Mouse (Mus musculus) limb, embryonic 15.5 days (tissue): ENCODE results near the gene Sptbn1. TPM values are rescaled to one million over a fixed set of nuclear protein-coding genes. Genes with fewer than 3 reads are reported as not detected.
"Not testable (repeated sequence)": the region's sequence is repeated elsewhere in the genome, so short reads cannot be mapped to it uniquely, and the experiment has no call there.

Experiments used
- ATAC-seq: fragments of 200-750 bp; cut with Nextera tagmentation; 2 replicates; pipeline ENCODE4 v1.8.0; 2017; ENCODE audit warnings: low read depth, moderate TSS enrichment; ENCODE audit not compliant: insufficient number of reproducible peaks, low FRiP score, low TSS enrichment
- H3K27ac ChIP-seq: fragments of 300-500 bp; sonication (generic); 2 replicates; pipeline ENCODE4 v1.5.1; 2015; ENCODE audit warnings: moderate library complexity, mild to moderate bottlenecking, inconsistent platforms
- H3K27me3 ChIP-seq: fragments of 300-500 bp; sonication (generic); 2 replicates; pipeline ENCODE4 v1.6.1; 2015; ENCODE audit warnings: inconsistent platforms
- H3K36me3 ChIP-seq: fragments of 300-500 bp; sonication (generic); 2 replicates; pipeline ENCODE4 v1.6.1; 2015; ENCODE audit warnings: inconsistent platforms
- H3K4me1 ChIP-seq: fragments of 300-500 bp; sonication (generic); 2 replicates; pipeline ENCODE4 v1.6.1; 2015; ENCODE audit warnings: inconsistent platforms
- H3K4me2 ChIP-seq: fragments of 300-500 bp; sonication (generic); 2 replicates; pipeline ENCODE4 v1.6.1; 2015; ENCODE audit warnings: mild to moderate bottlenecking, inconsistent platforms
- H3K4me3 ChIP-seq: fragments of 300-500 bp; sonication (generic); 2 replicates; pipeline ENCODE4 v1.5.1; 2015; ENCODE audit warnings: mild to moderate bottlenecking, inconsistent platforms
- H3K9ac ChIP-seq: fragments of 300-500 bp; sonication (generic); 2 replicates; pipeline ENCODE4 v1.6.1; 2015; ENCODE audit warnings: inconsistent platforms
- H3K9me3 ChIP-seq: fragments of 300-500 bp; sonication (generic); 2 replicates; pipeline ENCODE4 v1.6.1; 2016; ENCODE audit warnings: inconsistent platforms
- WGBS: fragments of 180-500 bp; shearing (Covaris S2); methylation state at CpG from one replicate; pipeline ENCODE4 v1.1.7; 2015; 5-methylcytosine and 5-hydroxymethylcytosine counted together
- polyA plus RNA-seq: library from polyadenylated mRNA; unstranded; fragments of >200 nt; fragmentation: Nextera tagmentation; extraction: Ambion mirVana; gene quantifications from 2 replicates; pipeline ENCODE4 v1.2.1, GENCODE M21; 2015

Gene Sptbn1
- polyA plus RNA-seq, 1 experiment from 2014 or later = 110 TPM

- no peaks in the 10 kb centered on the region for H3K9me3 ChIP-seq
- H3K4me1 ChIP-seq = peaks cover 23% of the 10 kb centered on the region
- peak overlapping the region; percentile 44; the same call in 1 of the 2 replicates for H3K9ac ChIP-seq
- H3K4me3 ChIP-seq = peak overlapping the region; percentile 95
- H3K27me3 ChIP-seq = no peaks in the 10 kb centered on the region
- peak overlapping the region; percentile 84 for H3K27ac ChIP-seq
- WGBS = 4% methylated on average over 15 of the region's 15 CpGs
- ATAC-seq = no peak
- peak overlapping the region; percentile 80 for H3K4me2 ChIP-seq
- no peaks in the 10 kb centered on the region for H3K36me3 ChIP-seq
Observed at GRCm38 (mm10) chr11:30268648-30269375, 837 bp upstream of the Sptbn1 start.

- H3K27me3 ChIP-seq = no peaks in the 10 kb centered on the region
- under 1% methylated on average over 66 of the region's 69 CpGs for WGBS
- H3K4me2 ChIP-seq = peak overlapping the region; percentile 80
- H3K27ac ChIP-seq = peak overlapping the region; percentile 96
- H3K9ac ChIP-seq = peak overlapping the region; percentile 93
- H3K4me1 ChIP-seq = peaks cover 28% of the 10 kb centered on the region
- ATAC-seq = peak; percentile 71
- no peaks in the 10 kb centered on the region for H3K9me3 ChIP-seq
- H3K36me3 ChIP-seq = no peaks in the 10 kb centered on the region
- peak overlapping the region; percentile 95 for H3K4me3 ChIP-seq
Observed at GRCm38 (mm10) chr11:30267036-30267891, 711 bp downstream of the Sptbn1 start.

- Histone ChIP-seq H3K4me1 (peaks cover 28% of the 10 kb centered on the region), H3K4me3 (peak overlapping the region; percentile 95), H3K4me2 (peak overlapping the region; percentile 80), H3K36me3 (no peaks in the 10 kb centered on the region), H3K9me3 (no peaks in the 10 kb centered on the region), H3K27ac (peak overlapping the region; percentile 96), H3K27me3 (no peaks in the 10 kb centered on the region), H3K9ac (peak overlapping the region; percentile 93)
- 3% methylated on average over 7 of the region's 7 CpGs for WGBS
- 0 out of 2 replicates have a peak, but pooled peaks have one; percentile 0 for ATAC-seq
Observed at GRCm38 (mm10) chr11:30266691-30267035, 1.3 kb downstream of the Sptbn1 start.

DNA sequence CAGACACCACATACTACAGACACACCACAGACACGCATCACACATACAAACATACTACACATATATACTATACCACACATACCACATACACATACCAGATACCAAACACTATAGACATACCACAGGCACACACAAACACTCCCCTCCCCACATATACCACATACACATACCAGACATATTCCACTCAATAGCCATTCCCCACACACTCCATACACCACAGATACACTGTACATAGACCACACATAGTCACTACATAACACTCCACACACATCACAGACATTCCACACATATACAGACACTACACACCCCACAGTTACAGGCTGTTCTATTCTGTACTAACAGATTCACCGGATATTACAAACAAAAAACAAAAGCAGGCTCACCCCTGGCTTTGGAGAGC is 2.3 kb downstream of the Sptbn1 start:
- Histone ChIP-seq H3K9ac (no peak overlapping the region), H3K36me3 (no peaks in the 10 kb centered on the region), H3K9me3 (no peaks in the 10 kb centered on the region), H3K27ac (no peak overlapping the region), H3K27me3 (no peaks in the 10 kb centered on the region), H3K4me2 (peak overlapping the region; percentile 35), H3K4me1 (peaks cover 28% of the 10 kb centered on the region), H3K4me3 (peak overlapping the region; percentile 21)
- no peak for ATAC-seq
- WGBS = 71% methylated on average over 2 of the region's 2 CpGs

DNA sequence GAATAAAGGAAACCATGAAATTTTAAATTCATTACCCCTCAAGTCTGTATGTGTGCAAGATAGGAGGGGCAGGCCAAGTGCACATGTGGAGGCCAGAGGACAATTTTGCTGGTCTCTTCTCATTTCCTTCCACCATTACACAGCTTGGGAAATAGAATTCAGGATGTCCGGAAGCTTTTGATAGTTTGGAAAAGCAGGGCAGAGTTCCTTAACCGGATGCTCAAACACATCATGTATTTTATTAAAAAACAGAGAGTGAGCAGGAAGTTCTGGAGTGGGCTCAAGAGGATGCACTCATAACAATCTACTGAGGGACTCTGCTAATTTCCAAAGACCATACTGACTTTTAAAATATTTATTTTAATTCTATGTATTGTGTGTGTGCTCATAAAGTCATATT is 4.3 kb downstream of the Sptbn1 start:
- Histone ChIP-seq H3K9me3 (no peaks in the 10 kb centered on the region), H3K4me3 (no peak overlapping the region), H3K36me3 (0 out of 2 replicates have a peak, but pooled peaks cover 2% of the 10 kb centered on the region), H3K4me1 (peaks cover 24% of the 10 kb centered on the region), H3K9ac (no peak overlapping the region), H3K27ac (no peak overlapping the region), H3K4me2 (no peak overlapping the region), H3K27me3 (no peaks in the 10 kb centered on the region)
- 69% methylated on average over 2 of the region's 2 CpGs for WGBS
- no peak for ATAC-seq

DNA sequence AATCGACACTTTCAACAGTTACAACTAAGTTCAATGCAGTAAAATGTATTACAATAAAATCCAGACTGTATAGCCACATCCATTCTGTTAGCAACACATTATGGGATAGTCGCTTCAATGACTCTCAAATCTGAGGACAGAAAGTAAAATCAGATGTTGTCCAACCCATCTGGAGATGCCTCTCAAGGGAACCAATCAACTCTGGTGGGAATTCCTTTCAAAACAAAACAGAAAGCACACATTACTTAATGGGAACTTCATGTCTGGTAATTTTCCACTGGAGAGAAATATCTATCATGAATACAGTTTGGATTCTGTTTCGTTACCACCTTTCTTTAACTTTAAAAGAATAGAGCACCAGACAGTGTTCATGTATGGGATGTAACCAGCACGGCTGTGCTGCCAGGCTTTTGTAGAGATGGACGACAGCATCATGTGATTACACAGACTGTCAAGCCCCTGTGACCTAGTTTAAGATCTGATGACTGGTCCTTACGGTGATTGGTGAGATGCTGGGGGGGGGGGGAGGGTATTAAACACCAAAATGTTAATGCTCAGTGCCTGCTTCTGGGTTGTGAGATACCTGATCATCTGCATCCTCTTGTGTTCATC is 9.1 kb downstream of the Sptbn1 start:
- no peaks in the 10 kb centered on the region for H3K27me3 ChIP-seq
- H3K4me1 ChIP-seq = peaks cover 14% of the 10 kb centered on the region
- H3K4me3 ChIP-seq = no peak overlapping the region
- WGBS = 77% methylated on average over 6 of the region's 6 CpGs
- no peak overlapping the region for H3K9ac ChIP-seq
- ATAC-seq = no peak
- no peak overlapping the region for H3K4me2 ChIP-seq
- H3K36me3 ChIP-seq = 0 out of 2 replicates have a peak, but pooled peaks cover 2% of the 10 kb centered on the region
- H3K9me3 ChIP-seq = no peaks in the 10 kb centered on the region
- H3K27ac ChIP-seq = no peak overlapping the region

DNA sequence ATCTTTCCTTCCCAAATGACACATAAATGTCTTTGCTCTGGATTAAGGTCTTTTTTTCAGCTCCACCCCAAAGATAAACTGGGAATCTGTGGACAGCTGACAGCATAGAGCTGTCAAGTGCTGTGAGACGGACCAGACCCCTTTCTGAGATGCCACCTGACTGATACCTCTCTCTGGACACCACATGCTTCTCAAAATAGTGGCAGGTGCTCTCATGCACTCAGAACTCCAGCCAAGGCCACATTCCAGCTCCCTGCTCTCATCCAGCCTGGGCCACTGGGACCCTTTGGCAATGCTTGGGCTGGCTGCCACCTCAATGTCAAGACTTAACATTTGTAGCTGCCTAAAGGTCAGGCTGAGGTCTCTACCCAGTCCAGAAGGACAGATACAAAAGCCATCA is 10.2 kb downstream of the Sptbn1 start:
- H3K36me3 ChIP-seq = 0 out of 2 replicates have a peak, but pooled peaks cover 2% of the 10 kb centered on the region
- 52% methylated on average over 1 of the region's 1 CpGs for WGBS
- H3K4me2 ChIP-seq = no peak overlapping the region
- no peaks in the 10 kb centered on the region for H3K27me3 ChIP-seq
- peaks cover 8% of the 10 kb centered on the region for H3K4me1 ChIP-seq
- H3K27ac ChIP-seq = 0 out of 2 replicates have a peak overlapping the region, but pooled peaks have one; percentile 27
- H3K4me3 ChIP-seq = no peak overlapping the region
- H3K9ac ChIP-seq = no peak overlapping the region
- no peaks in the 10 kb centered on the region for H3K9me3 ChIP-seq
- no peak for ATAC-seq

DNA sequence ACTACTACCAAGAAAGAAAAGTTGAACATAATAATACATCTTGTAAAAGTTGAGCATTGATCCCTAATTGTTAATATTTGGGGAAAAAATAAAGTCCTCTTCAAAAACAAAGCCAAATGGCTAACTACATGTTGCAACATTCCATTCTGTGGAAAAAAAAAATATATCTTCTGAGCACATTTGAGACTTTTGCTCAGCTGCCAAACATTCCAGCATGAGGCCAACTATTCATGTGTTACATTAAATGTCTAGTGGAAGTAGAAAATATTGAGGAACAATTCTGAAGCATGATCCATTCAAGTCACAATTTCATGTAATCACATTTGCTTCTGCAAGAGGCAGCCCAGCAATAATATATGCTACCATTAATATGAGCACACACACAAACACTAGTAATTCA is 10.9 kb downstream of the Sptbn1 start:
- H3K36me3 ChIP-seq = 0 out of 2 replicates have a peak, but pooled peaks cover 2% of the 10 kb centered on the region
- no peak overlapping the region for H3K4me3 ChIP-seq
- no peaks in the 10 kb centered on the region for H3K27me3 ChIP-seq
- H3K4me2 ChIP-seq = no peak overlapping the region
- H3K9me3 ChIP-seq = no peaks in the 10 kb centered on the region
- no peak overlapping the region for H3K27ac ChIP-seq
- H3K4me1 ChIP-seq = peaks cover 8% of the 10 kb centered on the region
- H3K9ac ChIP-seq = no peak overlapping the region
- ATAC-seq = no peak

GRCm38 (mm10) chr11:30256491-30256890 is 11.5 kb downstream of the Sptbn1 start:
- no peaks in the 10 kb centered on the region for H3K9me3 ChIP-seq
- ATAC-seq = no peak
- 86% methylated on average over 5 of the region's 5 CpGs for WGBS
- H3K4me1 ChIP-seq = peaks cover 8% of the 10 kb centered on the region
- 0 out of 2 replicates have a peak, but pooled peaks cover 2% of the 10 kb centered on the region for H3K36me3 ChIP-seq
- H3K4me3 ChIP-seq = no peak overlapping the region
- no peak overlapping the region for H3K4me2 ChIP-seq
- no peaks in the 10 kb centered on the region for H3K27me3 ChIP-seq
- no peak overlapping the region for H3K9ac ChIP-seq
- no peak overlapping the region for H3K27ac ChIP-seq

DNA sequence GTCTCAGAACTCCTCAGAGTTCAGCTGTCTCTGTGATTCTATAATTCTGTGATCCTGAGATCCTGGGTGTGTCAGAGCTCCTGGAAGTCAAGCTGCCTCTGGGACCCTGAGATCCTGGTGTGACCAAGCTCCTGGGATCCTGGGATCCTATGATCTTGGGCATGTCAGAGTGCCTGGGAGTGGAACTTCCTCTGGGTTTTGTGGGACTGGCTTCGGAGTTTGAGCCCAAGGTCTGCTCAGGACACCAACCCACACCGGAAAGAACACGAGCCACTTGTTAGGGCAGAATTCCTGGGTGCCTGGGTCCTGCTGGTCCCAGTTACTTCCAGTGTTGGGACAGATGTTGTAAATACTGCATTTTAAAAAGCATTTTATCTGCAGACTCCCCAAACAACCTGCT is 12.8 kb downstream of the Sptbn1 start:
- H3K9me3 ChIP-seq, ATAC-seq, H3K4me1 ChIP-seq, H3K27me3 ChIP-seq, H3K27ac ChIP-seq, H3K36me3 ChIP-seq, H3K4me3 ChIP-seq, H3K9ac ChIP-seq, H3K4me2 ChIP-seq: not testable (repeated sequence)
- 83% methylated on average over 3 of the region's 3 CpGs for WGBS

DNA sequence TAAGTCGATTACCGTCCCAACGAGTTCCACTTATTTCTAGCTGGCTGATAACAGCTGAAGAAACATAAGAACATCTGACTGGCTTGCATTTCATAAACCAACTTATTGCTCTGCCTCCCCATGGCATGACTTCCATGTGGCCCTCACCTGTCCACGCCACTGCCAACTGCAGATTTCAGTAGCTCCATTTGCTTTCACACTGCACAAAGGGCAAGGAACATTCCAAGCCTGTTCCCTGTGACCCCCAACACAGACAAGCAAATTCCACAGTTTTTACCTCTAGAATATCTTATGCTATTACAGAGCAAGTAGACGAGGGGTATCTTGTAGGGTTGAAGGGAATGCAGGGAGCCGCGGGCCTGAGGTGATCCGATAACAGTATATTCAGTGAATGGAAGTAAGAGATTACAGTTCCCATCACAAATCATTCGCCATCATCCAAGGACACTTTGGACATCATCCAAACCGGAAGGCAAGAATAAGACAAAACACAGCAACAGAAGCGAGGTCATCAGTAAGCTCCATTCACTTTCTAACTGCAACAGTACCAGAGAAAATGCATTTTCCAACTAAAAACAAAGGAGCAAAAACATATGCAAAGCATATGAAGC is 16.6 kb downstream of the Sptbn1 start:
- Histone ChIP-seq H3K4me3 (no peak overlapping the region), H3K27me3 (no peaks in the 10 kb centered on the region), H3K27ac (no peak overlapping the region), H3K9me3 (no peaks in the 10 kb centered on the region), H3K4me2 (no peak overlapping the region), H3K36me3 (no peaks in the 10 kb centered on the region), H3K9ac (no peak overlapping the region), H3K4me1 (no peaks in the 10 kb centered on the region)
- WGBS = 87% methylated on average over 11 of the region's 11 CpGs
- no peak for ATAC-seq
